Mouse (Mus musculus) cerebellum, postnatal 4 days (tissue): ENCODE results near the gene Kcnj16.

Experiments
- DNase-seq, 2 experiments: peaks; one replicate each; pipeline ENCODE4 v3.0.0; 2022; ENCODE audit warnings: low spot score in 2 of 2, mixed read lengths in 1 of 2

The Kcnj16 gene

DNA sequence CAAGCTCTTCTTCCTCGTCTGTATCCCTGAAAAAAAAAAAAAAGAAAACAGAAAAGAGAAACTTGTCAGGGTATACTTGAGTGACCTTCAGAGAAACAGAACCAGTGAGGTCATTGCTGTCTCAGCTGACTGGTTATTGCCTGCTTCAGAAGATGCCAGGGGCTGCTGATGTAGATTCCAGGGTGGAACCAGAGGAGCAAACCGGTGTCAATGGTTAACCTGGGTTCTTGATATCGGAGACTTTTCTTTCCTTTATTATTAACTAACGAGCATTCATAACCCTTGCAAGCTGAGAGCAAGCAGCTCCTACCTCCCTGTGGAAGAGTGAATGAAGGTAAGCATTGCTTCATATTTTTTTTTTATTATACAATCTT lies at the start of gene Kcnj16:
TSS of gene Kcnj16 (plus strand) at position 272 of the 374 bp plus-strand sequence.
- no peak for DNase-seq

- DNase-seq: no peak
These were observed 48.9 kb upstream of the Kcnj16 start for GRCm38 (mm10) chr11:110918808-110919465.

- DNase-seq: no peak
These were observed 32.1 kb upstream of the Kcnj16 start for GRCm38 (mm10) chr11:110935699-110936098.

GRCm38 (mm10) chr11:110942280-110942679 lies 25.6 kb upstream of the Kcnj16 start:
- DNase-seq: no peak

DNA sequence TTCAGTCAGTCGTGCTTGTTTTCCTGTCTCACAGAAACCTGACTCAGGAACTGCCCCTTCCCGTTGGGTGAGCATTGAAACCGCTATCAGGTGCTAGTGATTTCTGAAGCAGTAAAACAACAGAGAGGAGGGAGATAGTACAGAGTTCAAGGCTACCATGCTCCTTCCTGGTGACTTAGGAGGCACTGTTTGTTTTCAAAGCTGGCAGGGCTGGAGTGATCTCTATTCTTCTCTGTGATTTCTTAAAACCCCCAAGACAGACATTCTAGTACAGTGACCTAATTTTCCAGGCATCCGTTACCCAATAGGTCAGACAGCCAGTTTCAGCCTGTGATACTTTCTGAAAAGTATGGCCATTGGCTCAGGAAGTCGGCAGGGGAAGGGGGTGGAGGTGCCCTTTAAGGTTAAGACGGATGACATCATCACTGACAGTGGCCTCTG lies 25.1 kb upstream of the Kcnj16 start:
- DNase-seq: no peak

GRCm38 (mm10) chr11:110956665-110957064 lies 11.2 kb upstream of the Kcnj16 start:
- no peak for DNase-seq

DNA sequence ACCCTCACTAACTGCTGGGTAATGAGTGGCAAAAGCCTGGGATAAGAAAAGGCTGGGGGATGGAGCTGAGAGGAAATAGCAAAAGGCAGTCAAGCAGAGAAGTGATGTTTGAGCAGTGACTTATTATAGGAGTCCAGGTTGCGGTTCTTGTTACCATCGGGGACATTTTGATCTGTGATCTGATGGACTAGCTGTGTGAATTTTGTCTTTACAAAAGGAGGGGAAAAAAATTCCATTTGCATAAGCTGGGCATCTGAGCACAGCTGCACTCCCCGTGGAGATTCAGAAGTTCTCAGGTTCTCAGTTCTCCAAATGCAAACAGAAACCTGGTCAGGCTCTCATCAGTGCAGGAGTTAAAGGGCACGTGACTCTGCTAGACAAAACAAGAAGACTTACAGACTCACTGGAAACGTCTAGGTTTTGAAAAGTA lies 6.2 kb upstream of the Kcnj16 start:
- DNase-seq: no peak

- DNase-seq: no peak
These were observed 643 bp upstream of the Kcnj16 start for GRCm38 (mm10) chr11:110967019-110967761.

DNA sequence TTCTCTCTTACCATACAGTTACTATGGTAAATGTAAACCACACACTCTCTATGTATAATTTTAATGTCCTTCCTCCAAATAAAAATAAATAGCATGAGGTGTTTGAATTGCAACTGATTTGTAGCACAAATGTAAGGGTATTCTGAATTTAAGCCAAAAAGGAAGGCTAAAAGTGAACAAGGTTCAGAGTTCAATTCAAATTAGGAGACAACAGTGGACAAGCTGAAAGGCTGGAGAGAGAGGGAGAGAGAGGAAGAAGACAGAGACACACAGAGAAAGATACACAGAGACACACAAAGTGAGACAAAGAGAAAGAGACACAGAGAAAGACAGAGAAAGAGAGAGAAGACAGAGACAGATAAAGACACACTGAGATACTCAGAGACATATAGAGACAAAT lies 1.1 kb downstream of the Kcnj16 start:
- no peak for DNase-seq

DNA sequence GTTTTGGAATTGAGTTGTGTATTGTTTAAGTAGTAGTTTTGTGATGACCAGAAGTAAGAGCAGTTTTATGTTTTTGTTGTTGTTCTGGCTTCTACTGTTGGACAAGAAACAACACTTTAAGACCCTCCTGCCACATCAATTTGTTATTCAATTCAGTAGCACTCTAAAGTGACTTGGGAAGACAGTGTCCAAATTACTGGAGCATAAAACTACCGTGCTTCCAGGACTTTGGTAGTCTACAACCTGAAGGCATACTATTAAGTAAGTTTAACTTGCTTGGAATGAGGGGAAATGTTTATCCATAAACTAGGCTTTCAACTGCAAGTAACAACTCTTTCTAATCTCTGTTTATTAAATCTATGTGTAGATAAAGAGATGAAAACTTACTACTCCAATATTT lies 17.7 kb downstream of the Kcnj16 start:
- DNase-seq: no peak

DNA sequence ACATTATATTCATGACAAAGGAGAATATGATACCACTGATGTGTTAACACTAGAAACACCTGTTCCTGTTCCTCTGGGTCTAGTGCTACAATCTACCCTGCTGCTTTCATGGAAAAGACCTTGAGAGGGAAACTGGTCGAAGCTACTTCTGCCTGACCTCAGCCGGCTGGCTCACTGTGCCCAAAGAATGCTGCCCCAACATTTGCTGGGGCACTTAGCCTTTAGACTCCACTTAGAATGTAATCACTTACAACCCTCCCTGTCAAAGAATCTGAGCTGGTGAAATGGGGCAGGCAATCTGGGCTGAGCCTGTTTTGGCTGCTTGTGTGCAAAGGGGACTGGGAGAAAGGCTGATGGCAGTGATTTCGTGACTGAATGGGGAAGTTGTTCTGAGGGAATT lies 18.1 kb downstream of the Kcnj16 start:
- no peak for DNase-seq

- DNase-seq: no peak
These were observed 25.8 kb downstream of the Kcnj16 start for GRCm38 (mm10) chr11:110993616-110994015.

DNA sequence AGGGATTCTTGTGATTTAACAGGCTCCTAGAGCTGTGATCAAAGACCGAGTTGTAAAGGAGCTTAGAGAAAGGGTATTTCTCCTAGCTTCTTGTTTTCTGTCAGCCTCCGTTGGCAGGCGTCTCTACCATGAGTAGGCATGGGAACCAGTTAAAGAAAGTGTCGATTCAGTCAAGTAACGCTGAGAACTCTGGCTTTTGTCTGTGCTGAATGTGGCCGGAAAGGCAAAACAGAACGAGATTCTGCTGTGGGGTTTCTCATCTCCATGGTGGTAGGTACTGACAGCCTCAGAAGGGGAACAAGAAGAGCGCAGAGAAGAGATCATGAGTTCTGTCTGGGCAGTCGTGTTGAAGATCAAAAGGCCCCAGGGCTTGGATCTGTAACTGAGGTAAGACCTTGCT lies 29.4 kb downstream of the Kcnj16 start:
- peak in 1 of 2 experiments; percentile 2 for DNase-seq

DNA sequence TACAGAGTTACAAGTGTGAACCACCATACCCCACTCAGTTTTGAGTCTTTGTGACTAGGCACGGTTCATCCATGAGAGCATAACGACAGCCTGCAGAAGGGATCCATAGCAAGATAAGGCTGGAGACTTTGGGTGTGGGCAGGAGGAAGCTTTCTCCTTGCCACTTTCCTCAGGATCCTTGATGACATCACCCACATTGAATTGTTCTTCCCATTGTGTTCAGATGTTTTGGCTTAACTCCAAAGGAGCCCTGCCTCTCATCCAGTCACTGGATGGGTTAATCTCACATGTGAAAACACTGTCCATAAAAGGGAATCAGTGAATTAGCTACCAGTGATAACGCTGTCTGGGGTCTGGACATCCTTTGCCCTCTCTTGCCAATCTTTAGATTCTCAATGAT lies 37.3 kb downstream of the Kcnj16 start:
- no peak for DNase-seq

DNA sequence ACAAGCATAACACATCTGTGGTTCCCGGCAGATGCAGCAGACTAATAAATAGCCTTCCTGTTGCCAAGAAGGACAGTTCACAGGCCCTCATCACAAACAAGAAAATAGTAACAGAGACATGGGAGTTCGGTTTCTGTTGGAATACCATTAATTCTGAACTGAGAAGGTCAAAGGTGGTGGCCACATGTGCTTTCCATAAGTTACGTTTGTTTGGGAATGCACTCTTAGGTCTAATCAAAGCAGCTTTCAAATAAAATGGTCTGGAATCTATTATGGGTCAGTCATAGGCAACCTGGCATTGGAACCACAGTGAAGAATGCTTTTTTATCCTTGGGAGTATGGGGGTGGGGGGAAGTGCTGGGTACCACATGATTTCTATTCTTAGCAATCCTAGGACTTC lies 41.6 kb downstream of the Kcnj16 start:
- DNase-seq: no peak

- DNase-seq: no peak
These were observed 48.4 kb downstream of the Kcnj16 start for GRCm38 (mm10) chr11:111016206-111016605.

GRCm38 (mm10) chr11:111020211-111020610 lies 52.4 kb downstream of the Kcnj16 start:
- DNase-seq: no peak

DNA sequence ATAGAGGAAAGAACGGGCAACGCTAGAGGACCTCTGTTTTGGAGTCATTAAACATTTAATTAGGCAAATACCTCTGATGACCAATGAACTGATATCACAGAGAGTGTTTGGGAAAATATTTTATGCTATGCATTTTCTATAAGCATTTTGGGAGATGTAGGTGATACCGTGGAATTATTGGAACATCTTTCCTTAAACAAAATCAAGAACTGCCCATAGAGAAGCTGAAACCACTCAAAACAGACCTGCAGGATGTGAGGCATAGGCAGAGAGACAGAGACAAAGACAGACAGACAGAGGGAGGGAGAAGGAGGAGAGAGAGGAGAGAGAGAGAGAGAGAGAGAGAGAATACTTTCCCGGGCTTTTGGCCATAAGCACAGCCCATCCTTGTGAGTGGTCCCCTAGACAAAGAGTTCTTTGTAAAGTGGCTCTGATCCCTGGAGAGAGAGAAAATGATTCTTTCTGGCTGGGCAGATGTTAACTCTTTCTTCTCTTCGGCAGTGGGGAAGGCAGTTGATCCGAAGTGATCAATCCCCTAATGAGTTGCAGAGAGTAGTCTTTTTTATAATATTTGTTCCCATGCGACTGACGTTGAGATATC lies 54.9 kb downstream of the Kcnj16 start:
- no peak for DNase-seq

DNA sequence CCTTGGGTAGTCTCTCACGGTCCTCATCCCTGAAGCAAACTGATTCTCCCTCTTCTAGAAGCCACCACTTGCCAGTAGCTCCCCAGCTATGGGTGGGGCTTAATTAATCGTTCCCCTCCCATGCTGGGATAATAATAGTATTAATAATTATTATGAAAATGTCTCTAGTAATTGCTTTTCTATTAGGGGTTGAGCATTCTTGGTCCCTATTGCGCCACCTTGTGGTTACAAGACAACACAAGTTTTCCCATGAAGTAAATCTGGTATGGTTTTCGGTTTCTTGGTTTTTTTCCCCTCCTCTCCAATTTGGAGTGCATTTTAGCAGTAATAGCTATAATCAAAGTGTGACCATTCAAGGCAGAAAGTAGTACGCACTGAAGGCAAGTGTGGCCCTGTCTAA lies 74.3 kb downstream of the Kcnj16 start:
- peak in 1 of 2 experiments; percentile 37 for DNase-seq

- DNase-seq: no peak
These were observed 75.5 kb downstream of the Kcnj16 start for GRCm38 (mm10) chr11:111043298-111043697.

DNA sequence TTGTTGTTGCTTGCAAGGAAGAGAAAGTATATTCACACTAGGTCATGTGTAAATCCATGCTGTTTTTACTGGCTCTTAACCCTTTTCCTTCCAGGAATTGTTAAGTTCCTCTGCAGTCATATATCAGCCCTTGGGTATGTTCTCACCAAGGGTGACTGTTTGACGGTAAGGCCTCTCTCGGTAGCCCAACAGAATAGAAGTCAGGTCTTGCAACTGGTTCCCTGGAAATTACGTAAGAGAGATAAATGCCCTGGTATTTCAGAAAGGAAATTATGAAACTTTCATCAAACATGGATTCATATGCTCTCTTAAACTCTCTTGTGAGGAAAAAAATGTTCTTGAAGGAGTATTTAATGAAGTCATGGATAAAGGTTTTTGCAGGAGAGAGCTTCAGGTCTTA lies 86.4 kb downstream of the Kcnj16 start:
- no peak for DNase-seq

DNA sequence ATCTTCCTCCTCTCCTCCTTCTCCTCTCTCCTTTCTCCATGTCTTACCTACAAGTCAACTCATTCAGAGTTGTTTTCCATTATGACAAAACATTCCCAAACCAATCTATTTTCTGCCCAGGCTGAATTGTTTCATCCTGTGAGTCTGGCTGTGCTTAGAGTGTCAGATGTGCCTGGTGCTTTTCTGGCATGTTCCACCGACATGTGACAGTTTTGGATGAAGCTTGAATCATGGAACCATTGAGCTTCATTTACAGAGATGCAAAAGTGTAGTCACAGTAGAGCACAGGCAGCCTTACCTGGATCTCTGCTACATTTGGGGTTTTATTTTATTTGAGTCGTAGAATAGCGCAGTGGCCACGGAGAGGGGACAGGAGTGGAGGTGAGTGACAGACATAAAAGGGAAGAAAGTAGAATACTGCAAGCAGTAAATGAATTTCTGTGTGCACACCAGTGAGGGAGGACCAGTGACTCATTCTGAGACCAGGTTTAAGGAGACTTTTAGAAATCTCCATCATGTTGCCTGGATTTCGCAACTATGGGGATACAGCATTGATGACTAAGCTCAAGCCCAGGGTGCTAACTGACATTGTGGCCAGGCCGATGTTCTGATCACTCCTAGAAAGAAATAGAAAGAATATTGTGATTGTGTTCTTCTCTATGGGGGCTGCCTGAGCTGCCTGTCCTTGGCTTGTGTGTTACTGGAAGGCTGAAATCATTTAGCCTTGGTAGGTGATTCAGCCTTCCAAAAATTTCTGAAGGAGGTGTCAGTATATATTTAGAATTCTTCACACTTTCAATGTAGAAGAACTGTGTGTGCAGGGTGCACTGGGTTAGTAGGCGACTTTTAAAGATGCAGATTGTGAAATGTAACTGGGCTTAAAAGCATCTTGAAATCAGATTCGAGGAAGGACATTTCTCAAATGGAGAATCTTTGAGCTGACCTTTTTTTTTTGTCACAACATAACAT lies 87.3 kb downstream of the Kcnj16 start:
- DNase-seq: no peak
